Mouse (Mus musculus) bone marrow, adult 2 months (tissue): ENCODE results near the gene Csrnp3. TPM values are rescaled to one million over a fixed set of nuclear protein-coding genes. Genes with fewer than 3 reads are reported as not detected.
"Not testable (repeated sequence)": the region's sequence is repeated elsewhere in the genome, so short reads cannot be mapped to it uniquely, and the experiment has no call there.

Experiments
- H3K27ac ChIP-seq: fragments of 200-500 bp; 2 replicates; pipeline ENCODE4 v1.5.1; 2012; ENCODE audit warnings: low read depth, mild to moderate bottlenecking, control low read depth, inconsistent platforms, low read length; ENCODE audit not compliant: control insufficient read depth, poor library complexity, insufficient read depth
- H3K4me1 ChIP-seq: fragments of 200-500 bp; 2 replicates; pipeline ENCODE4 v1.6.1; 2011; ENCODE audit warnings: low read length; ENCODE audit not compliant: control insufficient read depth, insufficient read depth
- H3K4me3 ChIP-seq: fragments of 200-500 bp; replicated peaks from 2 replicates; pipeline ENCODE3; 2011; ENCODE audit warnings: mild to moderate bottlenecking, low read depth, low read length, control low read depth; ENCODE audit not compliant: control insufficient read depth
- CTCF ChIP-seq: fragments of 200-500 bp; IDR thresholded peaks from 2 replicates; pipeline ENCODE4 v1.5.1; 2011; ENCODE audit warnings: low read length, control low read depth; ENCODE audit not compliant: control insufficient read depth, insufficient read depth
- POLR2A ChIP-seq: fragments of 200-500 bp; IDR thresholded peaks from 2 replicates; pipeline ENCODE4 v1.6.1; 2011; ENCODE audit warnings: low read depth, mild to moderate bottlenecking, control low read depth, low read length, borderline replicate concordance; ENCODE audit not compliant: control insufficient read depth
- WGBS: fragments of 180-500 bp; shearing (Covaris S2); methylation state at CpG from one replicate; pipeline ENCODE4 v1.1.7; 2018; 5-methylcytosine and 5-hydroxymethylcytosine counted together
- polyA plus RNA-seq: library from polyadenylated mRNA; stranded (reverse); fragments of >200 nt; gene quantifications from 2 replicates; pipeline ENCODE4 v1.2.4, GENCODE M21; 2011; ENCODE audit warnings: low replicate concordance; ENCODE audit not compliant: missing spikeins, insufficient read depth, insufficient read length

Gene Csrnp3
- 0.57 TPM in 1 of 2 replicates, not detected in the other for polyA plus RNA-seq

DNA sequence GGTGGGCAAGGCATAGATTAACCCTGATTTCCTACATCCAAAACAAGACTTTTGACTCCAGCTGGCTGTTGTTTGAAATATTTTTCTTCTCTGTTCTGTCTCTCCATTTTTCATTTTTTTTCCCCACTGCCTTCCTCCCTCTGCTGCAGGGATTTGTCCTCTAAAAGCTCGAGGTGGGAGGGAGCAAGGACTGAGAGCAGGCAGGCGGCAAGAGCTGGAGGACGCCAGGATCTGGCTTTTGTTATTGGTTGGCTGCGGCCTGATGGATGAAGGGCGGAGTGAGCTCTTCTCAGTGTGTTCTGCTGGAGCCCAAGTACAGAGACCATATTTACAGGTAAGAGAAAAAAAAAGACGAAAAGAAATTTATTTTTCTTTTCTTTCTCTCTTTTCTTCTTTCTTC is at the start of gene Csrnp3:
TSS of gene Csrnp3 (plus strand) at position 217 of the 400 bp plus-strand sequence.
- TF ChIP-seq CTCF (no peak), POLR2A (no peak)
- H3K4me1 ChIP-seq = no peaks in the 10 kb centered on the region
- H3K27ac ChIP-seq = no peak within 1 kb of the TSS
- WGBS = 17% methylated on average over 6 of the region's 6 CpGs
- H3K4me3 ChIP-seq = no peak within 1 kb of the TSS

DNA sequence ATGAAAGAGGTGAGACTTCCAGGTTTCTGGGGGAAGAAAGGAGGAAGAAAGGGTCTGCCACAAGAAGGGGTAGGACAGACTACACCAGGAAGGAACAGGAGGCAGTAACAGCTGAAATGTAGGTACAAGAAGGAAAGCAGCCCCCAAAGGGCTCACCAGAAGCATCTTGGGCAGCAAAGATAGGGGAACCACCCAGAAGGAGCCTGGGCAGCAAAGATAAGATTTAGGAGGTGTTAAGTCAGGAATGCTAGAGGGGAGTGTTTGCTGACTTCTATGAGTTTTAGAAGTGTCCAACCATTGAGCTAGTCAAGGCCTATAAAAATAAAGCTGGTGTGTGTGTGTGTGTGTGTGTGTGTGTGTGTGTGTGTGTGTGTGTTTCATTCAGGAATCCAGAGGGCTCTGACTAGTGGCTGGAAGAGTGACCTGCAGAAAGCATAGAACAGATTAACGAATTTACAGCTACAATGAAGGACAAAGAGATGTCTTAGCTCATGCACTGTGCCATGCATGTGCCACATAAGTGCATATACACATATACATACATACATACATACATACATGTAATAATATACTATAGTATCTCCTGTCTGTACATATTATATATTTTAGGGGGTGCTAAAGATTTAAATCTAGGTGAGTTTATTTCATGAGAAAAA is 44.4 kb upstream of the Csrnp3 start:
- Histone ChIP-seq H3K27ac (no peak overlapping the region), H3K4me3 (no peak overlapping the region), H3K4me1 (no peaks in the 10 kb centered on the region)
- 70% methylated on average over 1 of the region's 1 CpGs for WGBS
- no peak for TF ChIP-seq POLR2A

DNA sequence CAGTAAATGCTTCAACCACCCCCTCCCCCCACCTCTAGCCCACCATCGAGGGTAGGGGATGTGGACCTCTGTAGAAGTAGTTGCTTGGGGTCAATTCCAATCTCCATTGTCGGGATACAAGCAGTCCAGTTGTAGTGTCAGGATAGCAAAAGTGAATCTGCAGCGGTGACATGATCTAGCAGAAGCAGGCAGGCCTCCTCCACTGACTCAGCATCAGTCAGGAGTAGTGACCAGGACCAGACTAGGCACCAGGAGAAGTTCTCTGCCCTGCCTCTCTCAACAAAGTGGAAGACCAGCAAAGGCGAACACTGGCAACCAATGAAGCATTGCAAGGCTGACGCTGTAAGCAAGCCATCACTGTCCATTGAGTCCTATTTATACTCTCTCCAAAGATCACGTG is 39.0 kb upstream of the Csrnp3 start:
- Histone ChIP-seq H3K4me3 (no peak overlapping the region), H3K27ac (no peak overlapping the region), H3K4me1 (no peaks in the 10 kb centered on the region)
- WGBS = 80% methylated on average over 6 of the region's 6 CpGs
- TF ChIP-seq CTCF (no peak), POLR2A (no peak)

DNA sequence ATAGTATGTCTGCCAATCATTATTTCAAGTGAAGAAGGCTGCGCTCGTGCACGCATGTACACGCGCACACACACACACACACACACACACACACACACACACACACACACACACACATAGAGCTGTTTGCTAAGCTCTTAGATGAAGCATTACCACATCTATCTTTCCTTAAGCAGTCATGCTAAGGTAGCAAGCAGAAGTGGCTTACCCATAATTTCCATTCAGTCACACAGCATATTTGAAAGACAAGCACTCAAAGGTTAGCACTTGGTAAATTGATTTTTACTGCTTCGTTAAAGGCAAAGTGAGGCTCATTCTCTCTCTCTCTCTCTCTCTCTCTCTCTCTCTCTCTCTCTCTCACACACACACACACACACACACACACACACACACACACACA is 34.4 kb upstream of the Csrnp3 start:
- 74% methylated on average over 6 of the region's 6 CpGs for WGBS
- not testable (repeated sequence) for H3K4me3 ChIP-seq, H3K4me1 ChIP-seq, H3K27ac ChIP-seq

DNA sequence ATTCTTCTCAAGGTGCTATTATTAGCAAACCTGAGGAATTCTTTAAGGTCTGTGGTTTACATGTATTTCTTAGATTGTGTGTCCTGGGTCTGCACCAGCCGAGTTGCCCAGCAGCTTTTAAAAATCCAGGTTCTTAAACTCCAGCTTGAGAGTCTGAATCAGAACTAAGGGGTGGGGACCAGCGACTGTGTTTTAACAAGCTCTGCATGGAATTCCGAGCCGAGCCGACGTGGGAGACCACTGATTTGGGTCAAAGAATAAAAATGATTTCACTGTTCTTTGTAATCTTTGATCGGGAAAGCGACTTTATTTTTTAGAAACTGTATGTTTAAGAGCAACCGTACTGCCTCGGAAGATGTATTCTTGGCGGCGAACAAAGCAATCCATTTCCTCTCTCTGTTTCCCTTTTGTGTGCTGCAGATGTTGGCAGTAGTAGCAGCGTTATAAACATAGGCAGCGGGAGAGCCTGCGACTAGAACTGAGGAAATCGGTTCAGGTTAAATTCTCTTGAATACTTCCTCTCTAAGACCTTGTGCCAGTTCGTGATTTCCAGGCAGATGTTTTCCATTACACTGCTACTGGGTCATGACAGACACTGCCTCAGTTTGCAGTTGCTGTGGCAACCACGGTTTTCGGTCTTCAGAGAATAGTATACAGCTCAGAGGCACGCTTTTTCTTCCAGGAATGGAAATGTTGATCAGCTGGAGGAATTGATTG is 27.3 kb upstream of the Csrnp3 start:
- Histone ChIP-seq H3K4me1 (no peaks in the 10 kb centered on the region), H3K4me3 (no peak overlapping the region), H3K27ac (no peak overlapping the region)
- WGBS = 6% methylated on average over 20 of the region's 20 CpGs
- TF ChIP-seq POLR2A (no peak), CTCF (no peak)

DNA sequence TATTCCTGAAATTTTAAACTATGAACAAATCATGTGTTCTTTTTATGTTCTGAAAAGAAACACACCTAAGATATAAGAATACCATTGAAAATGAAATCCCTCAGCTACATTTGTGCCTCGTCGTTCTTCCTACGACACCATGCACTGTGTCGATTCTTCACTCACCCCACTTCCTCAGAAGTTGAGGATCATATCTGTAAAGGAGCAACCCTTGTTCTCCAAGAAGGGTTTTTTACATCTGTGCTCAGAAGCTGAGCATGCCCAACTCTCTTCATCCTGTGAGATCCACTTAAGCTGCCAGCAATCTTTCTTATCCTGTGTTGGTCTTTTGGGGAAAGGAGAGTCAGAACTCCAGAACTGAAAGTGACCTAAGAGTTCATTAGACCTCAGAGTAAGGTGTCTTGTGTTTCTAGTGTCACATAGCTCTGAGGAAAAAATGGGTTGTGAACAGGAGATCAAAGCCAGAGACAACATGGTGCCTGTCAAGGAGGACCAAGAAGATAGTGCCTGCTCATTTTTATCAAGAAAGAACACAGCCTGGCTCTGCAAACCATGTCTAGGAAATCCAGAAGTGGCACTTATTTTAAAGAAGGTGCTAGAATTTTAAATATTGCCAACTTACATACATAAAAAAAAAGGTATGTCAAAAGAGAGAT is 25.3 kb upstream of the Csrnp3 start:
- no peaks in the 10 kb centered on the region for H3K4me1 ChIP-seq
- H3K27ac ChIP-seq = no peak overlapping the region
- no peak overlapping the region for H3K4me3 ChIP-seq
- TF ChIP-seq POLR2A (no peak), CTCF (no peak)
- 81% methylated on average over 4 of the region's 4 CpGs for WGBS

DNA sequence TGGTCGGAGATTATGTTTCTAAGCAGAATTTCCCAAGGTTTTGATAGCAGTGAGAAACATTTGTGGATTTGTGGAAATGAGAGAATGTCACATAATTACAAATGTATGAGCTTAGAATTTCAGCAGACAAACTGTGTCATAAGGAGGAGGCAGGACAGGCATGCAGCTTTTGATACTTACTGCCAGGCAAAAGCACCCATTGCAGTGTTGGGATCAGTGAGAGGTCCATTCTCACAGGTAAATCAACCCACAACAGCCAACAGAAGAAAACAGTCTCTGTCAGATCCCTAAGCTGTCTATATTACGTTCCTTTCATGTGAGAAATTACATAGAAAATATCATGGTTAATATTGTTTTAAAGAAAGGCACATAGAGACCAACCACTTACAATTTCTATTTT is 19.3 kb upstream of the Csrnp3 start:
- no peak overlapping the region for H3K4me3 ChIP-seq
- 80% methylated on average over 2 of the region's 2 CpGs for WGBS
- TF ChIP-seq CTCF = no peak
- no peak for TF ChIP-seq POLR2A
- no peaks in the 10 kb centered on the region for H3K4me1 ChIP-seq
- H3K27ac ChIP-seq = no peak overlapping the region

DNA sequence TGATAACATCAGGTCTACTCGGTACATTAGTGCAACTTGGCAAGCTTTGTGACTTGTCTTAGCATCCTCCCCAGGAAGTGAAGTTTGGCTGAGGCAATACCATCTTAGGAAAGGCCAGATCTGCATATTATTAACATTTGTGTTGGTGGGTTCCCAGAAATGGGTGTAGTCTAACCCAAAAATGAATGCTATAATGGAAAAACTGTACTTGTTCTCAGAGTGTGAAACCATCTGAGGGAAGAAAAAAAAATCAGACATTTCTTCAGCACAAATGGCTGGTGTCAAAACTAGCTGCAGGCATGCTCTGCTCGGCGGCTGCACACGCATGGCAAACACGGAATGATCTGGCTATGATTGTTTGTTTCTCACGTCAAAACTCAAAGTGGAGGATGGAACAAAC is 18.8 kb upstream of the Csrnp3 start:
- Histone ChIP-seq H3K4me1 (no peaks in the 10 kb centered on the region), H3K4me3 (no peak overlapping the region), H3K27ac (no peak overlapping the region)
- TF ChIP-seq POLR2A (no peak), CTCF (no peak)
- WGBS = 85% methylated on average over 6 of the region's 6 CpGs
